Mouse (Mus musculus): ENCODE measurements at regions not wholly inside any gene's neighbourhood (a gene's known extent, or its start where the extent isn't known, plus 50 kb on each side); places are given as distances from the start of the nearest gene placed in this dataset.

DNA sequence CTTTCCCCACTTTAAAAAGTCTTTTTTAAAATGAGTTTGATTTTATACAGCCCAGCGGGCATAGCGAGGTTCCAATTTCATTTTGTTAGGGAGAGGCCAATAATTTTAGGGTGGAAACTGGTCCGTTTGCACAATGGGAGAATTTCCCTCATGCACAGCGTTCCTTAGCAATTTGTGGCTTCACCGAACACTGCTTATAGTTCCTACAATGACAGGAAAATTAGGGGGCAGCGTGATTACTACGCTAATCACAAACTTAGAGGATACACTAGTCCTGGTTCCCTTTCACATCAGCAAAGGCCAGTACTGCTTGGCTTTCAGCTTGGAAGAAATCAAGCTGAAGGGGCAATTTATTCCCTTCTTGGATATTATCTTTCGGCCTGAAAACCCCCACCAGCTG, 745.1 kb upstream of the Gm19410 start:
- Histone ChIP-seq H3K4me1 (peaks cover 20% of the 10 kb centered on the region), H3K4me2 (no peak overlapping the region), H3K9ac (no peak overlapping the region), H3K27ac (no peak overlapping the region), H3K4me3 (no peak overlapping the region), H3K9me3 (peaks cover 10% of the 10 kb centered on the region; the same call in 1 of the 2 replicates), H3K27me3 (no peaks in the 10 kb centered on the region), H3K36me3 (no peaks in the 10 kb centered on the region)
- no peak for ATAC-seq (ENCODE audit: insufficient number of reproducible peaks, insufficient read depth, low FRiP score, low TSS enrichment, low read depth)
- WGBS, result 62% methylated on average over 8 of the region's 8 CpGs

DNA sequence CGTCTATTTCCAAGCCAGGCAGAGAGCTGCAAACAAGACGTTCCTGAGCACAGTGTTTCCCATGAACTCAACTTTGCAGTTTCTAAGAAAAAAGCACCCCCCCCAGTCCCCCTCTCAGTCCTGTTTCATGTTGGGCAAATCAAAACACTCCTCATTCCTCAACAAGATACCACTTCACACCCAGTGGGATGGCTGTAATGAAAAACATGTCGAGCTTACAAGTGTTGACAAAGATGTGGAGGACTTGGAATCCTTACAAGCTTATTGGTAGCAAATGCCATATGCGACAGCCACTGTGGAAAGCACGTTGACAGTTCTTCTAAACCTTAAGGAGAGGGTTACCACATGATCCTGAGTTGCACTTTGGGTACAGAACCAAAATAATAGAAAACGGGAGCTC, 742.9 kb upstream of the Gm19410 start:
- peaks cover 20% of the 10 kb centered on the region for H3K4me1 ChIP-seq
- no peak overlapping the region; the same call in 1 of the 2 replicates for H3K27ac ChIP-seq
- H3K9me3 ChIP-seq, result peaks cover 7% of the 10 kb centered on the region; the same call in 1 of the 2 replicates
- 45% methylated on average over 6 of the region's 6 CpGs for WGBS
- no peaks in the 10 kb centered on the region for H3K36me3 ChIP-seq
- no peak overlapping the region for H3K4me3 ChIP-seq
- ATAC-seq (ENCODE audit: insufficient number of reproducible peaks, insufficient read depth, low FRiP score, low TSS enrichment, low read depth), result no peak
- no peak overlapping the region for H3K9ac ChIP-seq
- no peak overlapping the region for H3K4me2 ChIP-seq
- H3K27me3 ChIP-seq, result no peaks in the 10 kb centered on the region

DNA sequence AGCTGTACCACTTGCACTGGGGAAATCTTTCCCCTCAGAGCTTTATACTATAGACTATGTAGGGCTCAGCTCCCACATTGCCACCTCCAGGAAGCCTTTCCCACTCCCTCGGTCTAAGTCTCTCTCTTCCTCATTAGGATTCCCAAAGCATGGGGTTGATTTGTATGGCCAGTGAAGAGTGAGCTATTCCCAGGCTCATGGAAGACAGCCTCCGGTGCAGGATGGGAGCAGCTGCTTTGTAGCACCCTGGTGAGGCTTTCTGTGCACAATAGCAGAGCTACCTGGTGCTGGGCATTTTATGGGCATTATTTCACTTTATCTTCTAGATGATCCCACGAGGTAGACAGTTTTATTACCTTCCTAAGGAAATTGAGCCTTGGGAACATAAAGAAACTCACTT, 717.8 kb upstream of the Gm19410 start:
- Histone ChIP-seq H3K27ac (no peak overlapping the region), H3K4me2 (no peak overlapping the region), H3K4me1 (no peaks in the 10 kb centered on the region), H3K4me3 (no peak overlapping the region), H3K27me3 (no peaks in the 10 kb centered on the region), H3K36me3 (no peaks in the 10 kb centered on the region), H3K9me3 (no peaks in the 10 kb centered on the region), H3K9ac (no peak overlapping the region)
- 73% methylated on average over 3 of the region's 3 CpGs for WGBS
- no peak for ATAC-seq (ENCODE audit: insufficient number of reproducible peaks, insufficient read depth, low FRiP score, low TSS enrichment, low read depth)

DNA sequence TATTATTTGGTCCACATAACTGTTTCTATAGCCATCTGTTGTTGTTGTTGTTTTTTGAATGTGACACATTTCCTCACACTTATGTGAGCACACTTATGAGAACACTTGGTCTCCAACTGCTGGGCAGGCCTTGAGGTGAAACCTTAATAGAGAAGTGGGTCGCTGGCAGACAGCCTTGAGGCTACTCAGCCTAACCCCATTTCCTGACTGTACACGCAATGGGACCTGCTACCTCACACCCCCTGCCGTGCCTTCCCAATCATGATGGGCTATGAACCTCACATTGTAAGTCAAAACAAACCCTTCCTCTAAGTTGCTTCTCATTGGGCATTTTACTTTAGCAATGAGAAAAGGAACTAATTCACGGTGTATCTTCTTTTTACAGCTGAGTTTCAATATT, 712.1 kb upstream of the Gm19410 start:
- H3K36me3 ChIP-seq, result no peaks in the 10 kb centered on the region
- no peak overlapping the region for H3K9ac ChIP-seq
- H3K27me3 ChIP-seq, result no peaks in the 10 kb centered on the region
- no peak overlapping the region for H3K4me3 ChIP-seq
- no peak overlapping the region for H3K27ac ChIP-seq
- no peaks in the 10 kb centered on the region for H3K4me1 ChIP-seq
- 84% methylated on average over 4 of the region's 4 CpGs for WGBS
- no peaks in the 10 kb centered on the region for H3K9me3 ChIP-seq
- no peak overlapping the region for H3K4me2 ChIP-seq
- no peak for ATAC-seq (ENCODE audit: insufficient number of reproducible peaks, insufficient read depth, low FRiP score, low TSS enrichment, low read depth)

DNA sequence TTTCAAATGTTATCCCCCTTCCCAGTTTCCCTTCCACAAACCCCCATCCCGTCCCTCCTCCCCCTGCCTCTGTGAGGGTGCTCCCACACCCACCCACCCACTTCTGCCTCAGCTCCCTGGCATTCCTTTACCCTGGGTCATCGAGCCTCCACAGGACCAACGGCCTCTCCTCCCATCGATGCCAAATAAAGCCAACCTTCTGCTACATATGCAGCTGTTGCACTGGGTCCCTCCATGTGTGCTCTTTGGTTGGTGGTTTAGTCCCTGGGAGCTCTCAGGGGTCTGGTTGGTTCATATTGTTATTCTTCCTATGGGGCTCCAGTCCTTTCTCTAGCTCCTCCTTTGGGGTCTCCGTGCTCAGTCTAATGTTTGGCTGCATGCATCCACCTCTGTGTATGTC, 704.5 kb upstream of the Gm19410 start:
- no peak overlapping the region for H3K27ac ChIP-seq
- ATAC-seq (ENCODE audit: insufficient number of reproducible peaks, insufficient read depth, low FRiP score, low TSS enrichment, low read depth), result no peak
- peaks cover 3% of the 10 kb centered on the region; the same call in 1 of the 2 replicates for H3K4me1 ChIP-seq
- no peak overlapping the region for H3K9ac ChIP-seq
- H3K9me3 ChIP-seq, result 0 out of 2 replicates have a peak, but pooled peaks cover 4% of the 10 kb centered on the region
- H3K36me3 ChIP-seq, result no peaks in the 10 kb centered on the region
- no peaks in the 10 kb centered on the region for H3K27me3 ChIP-seq
- WGBS, result 87% methylated on average over 5 of the region's 5 CpGs
- H3K4me2 ChIP-seq, result no peak overlapping the region
- H3K4me3 ChIP-seq, result no peak overlapping the region

- 0 out of 2 replicates have a peak, but pooled peaks cover 4% of the 10 kb centered on the region for H3K9me3 ChIP-seq
- H3K36me3 ChIP-seq, result no peaks in the 10 kb centered on the region
- H3K4me2 ChIP-seq, result no peak overlapping the region
- H3K4me3 ChIP-seq, result no peak overlapping the region
- WGBS, result 85% methylated on average over 2 of the region's 2 CpGs
- H3K9ac ChIP-seq, result no peak overlapping the region
- no peak overlapping the region for H3K27ac ChIP-seq
- no peaks in the 10 kb centered on the region for H3K27me3 ChIP-seq
- peaks cover 13% of the 10 kb centered on the region for H3K4me1 ChIP-seq
- ATAC-seq (ENCODE audit: insufficient number of reproducible peaks, insufficient read depth, low FRiP score, low TSS enrichment, low read depth), result no peak
These were observed 697.4 kb upstream of the Gm19410 start for GRCm38 (mm10) chr8:35068228-35068627.

DNA sequence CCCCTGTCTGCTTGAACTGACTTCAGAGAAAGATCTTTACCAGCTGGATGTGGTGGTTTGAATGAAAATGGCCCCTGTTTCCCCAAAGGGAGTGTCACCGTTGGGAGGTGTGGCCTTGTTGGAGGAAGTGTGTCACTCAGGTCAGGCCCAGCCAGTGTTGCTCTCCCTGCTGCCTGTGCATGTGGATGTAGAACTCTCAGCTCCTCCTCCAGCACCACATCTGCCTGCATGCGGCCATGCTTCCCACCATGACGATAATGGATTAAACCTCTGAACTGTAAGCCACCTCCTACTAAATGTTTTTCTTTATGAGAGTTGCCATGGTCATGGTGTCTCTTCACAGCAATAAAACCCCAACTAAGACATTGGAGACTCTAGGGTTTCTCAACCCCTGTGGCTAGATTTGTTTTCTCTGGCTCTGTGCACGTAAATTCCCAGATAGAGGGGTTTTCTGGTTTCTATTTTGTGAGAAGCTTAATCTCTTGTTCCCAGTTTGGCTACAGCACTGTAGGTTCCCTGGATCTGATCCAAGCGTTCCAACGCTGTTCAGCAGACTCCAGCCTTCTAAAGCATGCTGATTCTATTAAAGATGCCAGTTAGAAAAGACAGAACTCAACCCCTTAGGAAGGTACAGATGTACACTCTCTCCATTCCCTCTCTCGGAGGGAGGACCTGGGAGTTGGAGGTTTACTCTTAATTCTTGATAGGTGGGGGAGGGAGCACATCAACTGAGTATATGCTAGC, 695.2 kb upstream of the Gm19410 start:
- Histone ChIP-seq H3K4me2 (no peak overlapping the region), H3K4me3 (no peak overlapping the region), H3K27ac (peak overlapping the region; percentile 82), H3K9ac (no peak overlapping the region), H3K4me1 (peaks cover 13% of the 10 kb centered on the region), H3K36me3 (no peaks in the 10 kb centered on the region), H3K27me3 (no peaks in the 10 kb centered on the region), H3K9me3 (no peaks in the 10 kb centered on the region)
- ATAC-seq (ENCODE audit: insufficient number of reproducible peaks, insufficient read depth, low FRiP score, low TSS enrichment, low read depth), result peak; percentile 71; the same call in 1 of the 2 replicates
- WGBS, result 44% methylated on average over 7 of the region's 7 CpGs

DNA sequence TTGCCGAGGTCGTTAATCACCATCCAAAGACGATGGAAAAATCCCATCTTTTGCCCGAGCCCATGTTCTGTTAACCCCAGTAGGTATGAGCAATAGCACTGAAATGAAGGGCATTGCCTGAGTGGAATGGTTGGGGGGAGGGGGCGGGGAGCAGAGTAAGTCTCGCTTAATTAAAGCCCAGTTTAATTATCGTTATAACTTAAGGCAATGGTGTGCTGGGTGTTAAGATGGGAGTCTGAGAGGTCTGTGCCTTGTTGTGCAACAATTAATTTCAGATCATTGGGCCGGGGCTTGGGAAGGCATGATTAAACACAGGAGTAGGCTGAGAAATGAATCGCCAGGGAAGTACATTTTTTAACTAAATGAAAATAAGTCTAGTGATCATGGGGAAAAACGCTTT, 689.6 kb upstream of the Gm19410 start:
- no peak overlapping the region for H3K4me2 ChIP-seq
- WGBS, result 85% methylated on average over 10 of the region's 10 CpGs
- H3K4me3 ChIP-seq, result no peak overlapping the region
- no peak for ATAC-seq (ENCODE audit: insufficient number of reproducible peaks, insufficient read depth, low FRiP score, low TSS enrichment, low read depth)
- H3K4me1 ChIP-seq, result peaks cover 2% of the 10 kb centered on the region; the same call in 1 of the 2 replicates
- H3K27me3 ChIP-seq, result no peaks in the 10 kb centered on the region
- H3K27ac ChIP-seq, result no peak overlapping the region
- no peaks in the 10 kb centered on the region for H3K36me3 ChIP-seq
- H3K9ac ChIP-seq, result no peak overlapping the region
- H3K9me3 ChIP-seq, result no peaks in the 10 kb centered on the region

DNA sequence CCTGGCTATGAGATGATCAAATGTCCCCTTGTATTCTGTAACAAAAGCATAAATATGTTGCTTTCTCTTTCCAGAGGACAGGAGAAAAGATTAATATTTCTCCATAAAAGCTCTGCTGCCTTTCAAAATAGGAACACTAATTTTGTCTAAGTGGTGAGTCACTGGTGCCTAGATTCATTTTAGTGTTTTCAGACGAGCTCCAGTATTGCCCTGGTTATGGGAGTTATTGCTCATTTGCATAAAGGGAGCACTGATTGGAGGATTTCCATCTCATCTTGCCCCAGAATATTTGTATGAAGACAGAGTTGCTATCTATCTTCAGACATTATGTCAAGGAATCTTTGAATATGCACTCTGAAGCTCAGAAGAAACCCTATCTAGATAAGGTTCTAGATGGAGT, 682.4 kb upstream of the Gm19410 start:
- Histone ChIP-seq H3K9me3 (no peaks in the 10 kb centered on the region), H3K4me1 (no peaks in the 10 kb centered on the region), H3K9ac (no peak overlapping the region), H3K27me3 (no peaks in the 10 kb centered on the region), H3K27ac (no peak overlapping the region), H3K4me2 (no peak overlapping the region), H3K4me3 (no peak overlapping the region), H3K36me3 (no peaks in the 10 kb centered on the region)
- 52% methylated on average over 1 of the region's 1 CpGs for WGBS
- no peak for ATAC-seq (ENCODE audit: insufficient number of reproducible peaks, insufficient read depth, low FRiP score, low TSS enrichment, low read depth)

GRCm38 (mm10) chr8:35087070-35087469, 678.5 kb upstream of the Gm19410 start:
- H3K9me3 ChIP-seq, result no peaks in the 10 kb centered on the region
- no peaks in the 10 kb centered on the region for H3K36me3 ChIP-seq
- H3K4me1 ChIP-seq, result no peaks in the 10 kb centered on the region
- no peaks in the 10 kb centered on the region for H3K27me3 ChIP-seq
- H3K27ac ChIP-seq, result no peak overlapping the region
- ATAC-seq (ENCODE audit: insufficient number of reproducible peaks, insufficient read depth, low FRiP score, low TSS enrichment, low read depth), result no peak
- H3K4me3 ChIP-seq, result no peak overlapping the region
- H3K9ac ChIP-seq, result no peak overlapping the region
- no peak overlapping the region for H3K4me2 ChIP-seq
- WGBS, result 94% methylated on average over 2 of the region's 2 CpGs

GRCm38 (mm10) chr8:35088380-35089244, 677.0 kb upstream of the Gm19410 start:
- Histone ChIP-seq H3K4me1 (no peaks in the 10 kb centered on the region), H3K36me3 (no peaks in the 10 kb centered on the region), H3K27me3 (no peaks in the 10 kb centered on the region), H3K9me3 (no peaks in the 10 kb centered on the region), H3K27ac (no peak overlapping the region), H3K4me3 (no peak overlapping the region), H3K9ac (no peak overlapping the region), H3K4me2 (no peak overlapping the region)
- no peak for ATAC-seq (ENCODE audit: insufficient number of reproducible peaks, insufficient read depth, low FRiP score, low TSS enrichment, low read depth)
- 77% methylated on average over 18 of the region's 18 CpGs for WGBS

DNA sequence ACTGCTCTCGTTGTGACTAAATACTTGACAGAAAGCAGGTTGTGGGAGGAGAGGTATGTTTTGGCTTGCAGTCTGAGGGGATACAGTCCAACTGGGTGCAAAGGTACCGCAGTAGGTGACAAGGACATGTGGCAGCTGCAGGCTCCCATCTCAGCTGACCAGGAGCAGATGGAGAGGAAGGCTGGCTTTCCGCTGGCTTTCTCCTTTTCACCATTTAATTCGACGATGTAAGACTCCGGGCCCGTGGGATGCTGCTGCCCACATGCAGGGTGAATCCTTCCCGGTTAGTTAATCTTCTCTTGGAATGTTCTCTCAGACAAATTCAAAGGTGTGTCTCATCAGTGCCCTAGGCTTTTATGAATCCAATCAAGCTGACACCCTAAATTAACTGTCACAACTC, 676.1 kb upstream of the Gm19410 start:
- Histone ChIP-seq H3K9me3 (no peaks in the 10 kb centered on the region), H3K4me3 (no peak overlapping the region), H3K27me3 (no peaks in the 10 kb centered on the region), H3K36me3 (no peaks in the 10 kb centered on the region), H3K4me1 (no peaks in the 10 kb centered on the region), H3K27ac (no peak overlapping the region), H3K4me2 (no peak overlapping the region), H3K9ac (no peak overlapping the region)
- 94% methylated on average over 8 of the region's 8 CpGs for WGBS
- no peak for ATAC-seq (ENCODE audit: insufficient number of reproducible peaks, insufficient read depth, low FRiP score, low TSS enrichment, low read depth)

All from embryonic facial prominence, embryonic 13.5 days (tissue).